Mouse (Mus musculus) hindlimb bud, embryonic 11.5 days (tissue): ENCODE data around the gene Mri1.

ENCODE experiments used
- DNase-seq: peaks from one replicate; pipeline ENCODE4 v3.0.0-alpha.2; 2012; ENCODE audit warnings: low read depth, low spot score; ENCODE audit errors: extremely low spot score

The Mri1 gene

DNA sequence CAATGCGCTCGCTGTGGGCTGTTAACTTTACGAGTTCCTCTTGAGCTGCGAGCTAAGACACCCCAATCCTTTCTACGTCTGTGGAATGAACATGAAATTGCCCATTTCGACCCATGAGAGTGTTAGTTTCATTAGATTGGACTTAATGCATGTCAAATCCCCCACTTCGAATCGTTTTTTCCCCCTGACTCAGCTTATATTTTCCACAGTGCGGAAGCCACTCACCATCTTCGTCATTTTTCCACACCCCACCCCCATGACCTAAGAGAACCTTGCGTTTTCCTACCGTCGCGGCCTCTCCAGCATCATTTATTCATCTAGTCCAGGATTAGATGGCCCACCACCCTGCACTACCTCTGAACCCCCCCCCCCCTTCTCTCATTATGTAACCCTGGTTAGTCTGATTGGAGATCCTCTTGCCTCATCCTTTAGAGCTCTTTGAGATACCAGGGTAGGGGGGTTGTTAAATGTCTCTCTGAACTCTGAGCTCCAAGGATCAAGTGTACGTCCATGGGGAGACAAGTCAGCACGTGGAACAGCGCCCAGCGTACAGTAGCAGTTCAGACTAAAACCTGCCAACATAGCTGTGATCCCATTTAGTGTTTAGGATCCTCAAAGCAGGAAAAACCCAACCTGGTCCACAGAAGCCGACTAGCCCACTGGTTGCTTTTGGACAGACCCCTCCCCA, 19.4 kb downstream of the Mri1 start:
- DNase-seq, result no peak

DNA sequence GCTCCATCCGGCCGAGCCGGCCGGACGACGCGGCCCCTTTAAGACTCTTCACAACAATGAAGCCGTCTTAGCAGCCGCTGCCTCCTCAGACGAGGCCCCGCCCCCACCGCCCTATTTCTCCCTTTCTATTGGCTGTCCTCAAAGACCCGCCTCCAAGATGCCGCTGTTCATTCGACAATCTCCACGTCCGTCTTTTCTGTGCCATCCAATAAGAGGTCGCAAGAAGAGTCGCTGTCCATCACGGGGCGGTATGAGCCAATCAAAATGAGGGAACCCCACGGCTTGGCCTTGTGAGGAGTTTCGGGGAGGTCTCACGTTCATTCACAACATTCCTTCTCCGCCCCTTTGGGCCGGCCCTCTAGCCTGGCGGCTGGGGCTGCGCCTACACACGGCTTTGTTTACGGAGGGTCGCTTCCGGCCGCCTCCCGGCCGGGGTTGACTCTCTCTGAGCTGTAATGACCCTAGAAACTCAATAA, 20.1 kb downstream of the Mri1 start, which contains the start of gene Zswim4:
Zswim4 (minus strand) TSS at position 58 of the 476 bp plus-strand sequence.
- DNase-seq, result peak; percentile 100

DNA sequence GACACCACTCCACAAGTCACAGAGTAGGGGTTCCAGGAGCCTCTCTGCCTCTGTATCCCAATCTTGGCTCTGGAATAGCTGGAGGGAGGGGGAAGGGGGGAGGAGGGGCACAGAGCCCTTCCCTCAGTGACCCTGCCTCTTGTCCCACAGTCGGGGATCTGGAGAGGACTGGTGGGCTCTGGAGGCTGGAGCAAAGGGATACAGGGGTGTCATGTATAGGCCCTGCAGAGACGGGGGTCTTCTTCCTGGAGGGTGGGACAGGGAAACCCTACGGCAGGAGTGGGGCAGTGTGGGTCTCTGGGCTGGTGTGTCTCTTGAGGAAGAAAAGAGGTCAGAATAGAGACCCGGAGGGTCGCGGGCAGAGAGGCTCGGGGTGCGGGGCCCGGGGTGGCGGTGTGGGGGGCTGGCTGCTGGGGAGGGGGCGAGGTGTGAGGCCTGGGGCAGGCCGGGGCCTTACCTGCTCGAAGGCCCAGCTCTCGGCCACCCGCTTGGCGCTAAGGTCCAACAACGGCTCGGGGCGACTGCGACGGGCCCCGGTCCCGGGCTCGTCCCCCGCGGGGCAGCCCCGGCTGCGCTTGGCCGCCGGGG, 20.6 kb downstream of the Mri1 start:
- DNase-seq, result no peak

DNA sequence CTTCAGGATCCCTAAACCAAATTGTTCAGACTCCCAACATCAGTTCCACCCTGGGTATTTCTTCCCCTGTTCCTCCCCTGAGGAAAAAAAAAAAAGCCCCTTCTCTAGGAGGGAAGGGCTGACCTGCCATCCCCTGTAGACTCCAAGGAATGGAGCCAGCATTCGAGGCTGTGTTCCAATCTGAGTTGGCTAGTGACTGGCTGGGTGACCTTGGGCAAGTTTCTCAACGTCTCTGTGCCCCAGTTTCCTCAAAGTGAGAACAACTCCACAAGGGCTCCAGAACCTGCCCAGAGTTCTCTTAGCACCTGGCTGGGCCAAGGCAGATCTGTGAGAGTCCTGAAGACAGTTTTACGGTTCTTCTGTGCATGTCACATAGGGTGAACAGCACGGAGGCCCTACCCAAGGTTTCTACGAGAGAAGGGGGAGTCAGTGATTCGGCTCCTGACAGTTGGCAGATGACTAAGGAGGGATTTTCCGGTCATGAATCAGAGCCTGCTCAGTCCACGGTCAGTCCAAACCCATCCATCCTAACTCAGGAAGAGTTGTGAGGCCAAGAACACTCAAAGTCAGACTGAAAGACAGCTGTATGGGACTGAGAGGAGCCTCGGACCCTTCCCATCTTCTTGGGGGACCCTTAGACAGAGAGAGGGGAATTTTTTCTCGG, 21.2 kb downstream of the Mri1 start:
- no peak for DNase-seq

DNA sequence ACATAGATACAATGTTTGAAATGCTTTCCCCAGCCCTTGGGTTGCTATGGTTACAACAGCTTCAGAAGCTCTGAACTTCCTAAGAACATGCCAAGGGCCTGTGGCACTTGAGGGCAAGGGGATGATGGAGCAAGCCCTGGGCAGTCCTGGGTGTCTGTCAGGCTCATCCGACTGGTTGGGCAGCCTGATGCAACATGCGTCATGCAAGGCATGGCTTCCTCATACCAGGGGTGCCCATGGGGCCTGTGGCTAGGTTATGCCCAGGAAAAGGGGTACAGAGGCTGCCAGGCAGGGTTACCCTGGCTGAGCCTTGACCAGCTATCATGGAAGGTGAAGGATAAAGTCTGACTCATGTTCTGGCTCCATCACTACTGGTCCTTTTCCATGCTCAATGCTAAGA, 24.1 kb downstream of the Mri1 start:
- DNase-seq, result no peak

DNA sequence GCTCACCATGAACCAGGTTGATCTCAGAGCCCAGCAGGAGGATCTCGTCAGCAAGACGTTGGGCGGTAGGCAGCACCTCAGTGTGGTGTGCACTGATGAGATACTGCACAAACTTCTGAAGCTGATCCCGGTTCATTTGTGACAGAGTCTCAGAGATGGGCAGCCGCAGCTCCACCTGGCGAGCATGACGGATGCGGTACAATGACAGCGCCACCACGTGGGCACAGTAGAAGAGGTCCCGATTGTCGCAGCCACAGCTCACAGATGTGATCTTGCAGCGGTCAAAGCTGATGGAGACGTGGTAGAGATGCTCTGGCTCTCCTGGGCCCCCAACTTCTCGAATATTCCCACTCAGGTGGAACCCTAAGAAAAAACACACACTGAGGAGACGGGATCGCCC, 26.4 kb downstream of the Mri1 start:
- no peak for DNase-seq

DNA sequence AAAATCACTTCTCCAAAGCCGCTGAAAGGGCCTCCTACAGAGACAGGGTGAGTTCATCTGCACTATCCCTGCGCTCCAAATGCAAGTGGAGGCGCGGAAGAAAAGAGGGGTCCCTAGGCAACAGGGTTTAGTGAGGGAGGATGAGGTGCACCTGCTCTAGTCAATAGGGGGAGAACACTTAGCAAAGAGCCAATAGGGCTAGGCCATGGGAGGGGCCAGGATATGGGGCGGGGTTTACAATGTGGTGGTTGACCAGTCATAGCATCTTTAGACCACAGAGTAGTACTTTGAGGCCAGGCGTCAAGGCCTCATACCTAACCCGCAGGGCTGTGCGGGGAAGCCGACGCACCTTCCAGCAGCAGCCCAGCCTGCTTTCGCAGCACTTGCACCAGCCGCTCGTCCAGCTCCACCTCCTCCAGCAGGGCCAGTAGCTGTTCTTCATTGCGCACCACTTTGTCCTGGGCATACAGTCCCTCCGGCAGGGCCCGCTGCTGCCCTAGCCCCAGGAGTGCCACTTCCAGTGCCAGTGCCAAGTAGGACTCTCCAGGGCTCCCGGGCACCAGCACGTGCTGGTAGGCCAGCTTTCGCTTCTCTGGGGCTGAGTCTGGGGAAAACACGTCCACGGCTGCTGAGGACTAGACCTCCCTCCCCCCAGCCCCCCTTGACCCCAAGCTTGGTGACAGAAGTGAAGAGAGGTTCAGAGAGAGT, 33.6 kb downstream of the Mri1 start:
- no peak for DNase-seq

DNA sequence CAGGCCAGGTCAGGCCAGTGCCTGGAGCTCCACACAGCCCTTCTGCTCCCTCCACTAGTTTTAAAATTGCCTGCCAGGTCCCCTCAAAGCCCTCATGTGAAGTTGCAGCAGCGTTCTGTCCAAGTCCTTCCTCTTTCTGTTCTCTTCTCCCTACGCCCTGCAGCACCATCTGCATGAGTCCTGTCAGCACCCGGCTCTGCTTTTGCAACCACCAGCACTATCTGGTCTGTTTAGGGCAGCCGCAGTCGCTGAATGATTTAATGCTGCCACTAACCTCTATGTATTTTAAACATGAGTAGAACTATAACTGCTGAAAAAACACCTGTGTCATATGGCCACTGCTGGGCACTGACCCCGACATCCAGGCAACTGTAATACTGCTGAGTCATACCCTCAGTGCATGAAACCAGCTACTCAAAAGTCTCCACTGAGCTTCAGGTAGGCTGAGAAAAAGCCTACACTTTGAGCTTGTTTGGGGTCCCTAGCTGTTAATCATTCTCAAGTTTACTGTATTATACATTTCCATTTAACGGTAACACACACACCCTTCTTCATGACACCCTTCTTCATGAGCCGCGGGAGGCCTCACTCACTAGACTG, 34.5 kb downstream of the Mri1 start:
- DNase-seq, result no peak

DNA sequence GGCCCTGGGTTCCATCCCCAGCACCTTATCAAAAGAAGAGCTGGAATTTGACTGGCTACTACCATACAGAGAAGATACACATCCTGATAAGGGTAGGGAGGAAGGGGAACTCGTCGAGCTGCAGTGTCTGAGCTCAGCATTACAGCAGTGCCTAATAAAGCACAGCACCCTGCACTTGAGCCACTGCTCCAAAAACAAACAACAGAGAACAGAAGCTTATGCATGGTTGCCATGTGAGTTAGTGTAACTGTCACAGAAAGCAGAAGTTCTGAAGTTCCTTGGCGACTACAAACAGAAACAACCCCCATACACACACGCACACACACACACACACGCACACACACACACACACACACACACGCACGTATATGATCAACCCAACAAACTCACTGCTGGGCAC, 37.0 kb downstream of the Mri1 start:
- no peak for DNase-seq

DNA sequence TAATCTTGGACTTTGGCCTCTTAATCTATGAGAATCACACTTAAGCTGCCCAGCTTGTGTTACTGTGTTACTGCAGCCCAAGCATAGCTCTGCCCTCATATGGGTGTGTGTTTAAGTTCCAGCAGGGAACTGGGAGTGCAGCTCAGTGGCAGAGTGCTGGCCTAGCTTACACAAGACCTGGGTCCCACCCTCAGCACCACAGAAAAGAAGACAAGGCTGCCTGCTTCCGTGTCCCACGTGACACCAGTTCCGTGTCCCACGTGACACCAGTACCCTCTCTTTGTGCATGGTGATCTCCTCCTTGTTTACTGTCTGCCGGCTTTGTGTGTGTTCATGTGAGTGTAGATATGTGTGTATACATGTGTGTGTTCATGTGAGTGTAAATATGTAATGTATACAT, 39.0 kb downstream of the Mri1 start:
- no peak for DNase-seq

DNA sequence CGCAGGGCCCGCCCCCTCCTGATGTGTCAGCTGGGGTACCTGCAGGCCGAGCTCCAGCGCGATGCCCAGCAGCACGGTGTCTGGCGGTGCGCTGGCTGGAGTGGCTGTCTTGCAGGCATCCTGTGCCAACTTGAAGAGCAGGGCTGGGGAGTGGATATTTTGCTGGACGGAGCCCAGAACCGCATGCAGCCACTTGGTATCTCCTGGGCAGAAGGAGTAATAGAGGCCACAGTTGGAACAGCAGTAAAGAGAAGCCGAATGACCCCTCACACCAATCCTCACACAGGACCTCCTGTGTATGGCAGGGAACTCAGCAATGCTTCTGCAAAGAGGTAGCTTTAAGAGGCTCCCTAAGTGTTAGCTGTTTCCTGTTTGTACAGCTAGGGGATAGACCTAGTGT, 39.9 kb downstream of the Mri1 start:
- no peak for DNase-seq

DNA sequence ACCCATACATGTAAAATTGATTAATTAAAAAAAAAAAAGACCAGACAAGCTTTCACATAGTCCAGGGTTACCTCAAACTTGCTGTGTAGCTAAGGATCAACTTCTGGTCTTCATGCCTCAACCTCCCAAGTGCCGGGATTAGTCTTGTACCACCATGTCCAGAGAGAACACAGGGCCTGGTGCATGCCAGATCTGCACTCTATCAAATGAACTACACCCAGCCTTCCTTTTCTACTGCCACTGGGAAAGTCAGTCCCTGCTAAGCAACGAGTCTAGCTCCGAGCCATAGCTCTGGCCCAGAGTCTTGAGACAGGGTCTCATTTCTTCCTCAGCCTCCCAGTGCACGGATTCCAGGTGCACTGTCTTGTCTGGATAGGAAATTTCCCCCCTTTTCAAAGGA, 43.8 kb downstream of the Mri1 start:
- DNase-seq, result no peak

DNA sequence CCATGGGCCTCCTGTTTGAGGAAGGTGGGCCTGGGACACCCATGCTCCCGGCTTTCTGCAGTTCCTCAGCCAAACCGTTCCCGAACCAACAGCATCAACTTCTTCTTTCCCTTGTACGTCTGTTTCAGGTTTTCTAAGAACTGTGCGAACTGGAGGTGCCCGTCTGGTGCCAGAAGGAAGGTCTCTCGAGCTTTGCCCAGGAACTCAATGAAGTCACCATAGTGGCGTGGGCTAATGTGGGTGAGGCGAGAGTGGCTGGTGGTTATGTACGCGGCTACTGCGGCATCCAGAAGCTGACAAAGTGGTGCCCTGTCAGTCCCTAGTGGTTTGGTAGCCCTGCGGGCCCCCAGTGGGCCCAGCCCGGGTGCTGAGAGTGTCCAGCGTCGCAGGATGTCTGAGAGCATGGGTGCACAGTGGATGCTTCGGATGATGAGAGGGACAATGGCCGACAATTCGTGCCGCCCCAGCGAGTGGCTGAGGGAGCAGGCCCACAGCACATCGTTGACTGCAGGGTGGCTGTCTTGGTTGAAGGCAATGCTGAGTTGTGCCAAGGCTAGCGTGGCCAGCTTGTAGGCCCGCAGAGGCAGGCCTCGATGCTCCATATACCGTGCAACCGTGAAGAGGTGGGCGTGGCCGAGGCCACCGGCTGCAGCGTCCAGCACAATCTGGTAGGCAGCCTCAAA, 45.1 kb downstream of the Mri1 start:
- no peak for DNase-seq

DNA sequence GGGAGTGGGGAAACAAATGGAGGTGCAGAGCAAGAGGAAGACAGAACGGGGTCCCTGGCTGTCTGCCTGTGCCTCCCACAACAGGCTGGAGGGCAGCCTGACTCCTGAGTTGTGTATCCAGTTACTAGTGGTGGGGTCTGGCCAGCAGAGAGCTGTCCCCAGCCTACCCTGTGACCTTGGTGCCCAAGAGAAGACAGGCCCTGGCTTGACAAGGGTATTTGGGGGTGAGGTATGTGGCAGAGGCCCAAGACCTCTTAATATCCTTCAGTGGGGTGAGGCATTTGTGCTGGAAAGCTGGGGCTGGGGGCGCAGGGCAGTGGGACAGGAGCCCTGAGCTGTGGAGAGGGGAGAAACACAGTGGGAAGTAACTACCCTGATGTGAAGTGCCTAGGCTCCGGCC, 45.9 kb downstream of the Mri1 start:
- no peak for DNase-seq

DNA sequence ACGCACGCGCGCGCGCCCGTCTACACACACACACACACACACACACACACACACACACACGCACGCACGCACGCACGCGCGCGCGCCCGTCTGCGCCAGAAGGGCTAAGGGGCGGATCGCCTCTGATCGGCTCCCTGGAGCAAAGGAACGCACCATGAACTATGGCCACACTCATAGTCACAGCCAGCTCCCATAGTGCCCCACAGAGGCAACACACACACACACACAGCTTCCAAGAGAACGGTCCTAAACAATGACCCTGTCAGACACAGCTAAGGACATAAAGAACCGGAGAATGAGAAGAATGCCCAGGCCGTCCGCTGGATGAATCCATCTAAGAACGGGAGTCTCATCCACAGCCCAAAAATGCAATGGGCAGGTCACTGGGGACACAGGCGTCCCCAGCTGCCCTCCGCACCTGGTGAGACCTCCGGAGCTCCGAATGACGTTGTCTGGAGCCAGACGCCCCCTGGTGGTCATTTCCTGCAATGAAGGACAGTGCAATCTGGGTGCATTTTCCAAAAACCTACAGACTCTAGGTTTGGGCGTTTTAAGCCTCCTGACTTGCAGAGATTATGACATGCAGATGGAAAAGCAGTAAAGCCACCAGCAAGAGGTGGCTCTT, 46.8 kb downstream of the Mri1 start:
- DNase-seq, result no peak

DNA sequence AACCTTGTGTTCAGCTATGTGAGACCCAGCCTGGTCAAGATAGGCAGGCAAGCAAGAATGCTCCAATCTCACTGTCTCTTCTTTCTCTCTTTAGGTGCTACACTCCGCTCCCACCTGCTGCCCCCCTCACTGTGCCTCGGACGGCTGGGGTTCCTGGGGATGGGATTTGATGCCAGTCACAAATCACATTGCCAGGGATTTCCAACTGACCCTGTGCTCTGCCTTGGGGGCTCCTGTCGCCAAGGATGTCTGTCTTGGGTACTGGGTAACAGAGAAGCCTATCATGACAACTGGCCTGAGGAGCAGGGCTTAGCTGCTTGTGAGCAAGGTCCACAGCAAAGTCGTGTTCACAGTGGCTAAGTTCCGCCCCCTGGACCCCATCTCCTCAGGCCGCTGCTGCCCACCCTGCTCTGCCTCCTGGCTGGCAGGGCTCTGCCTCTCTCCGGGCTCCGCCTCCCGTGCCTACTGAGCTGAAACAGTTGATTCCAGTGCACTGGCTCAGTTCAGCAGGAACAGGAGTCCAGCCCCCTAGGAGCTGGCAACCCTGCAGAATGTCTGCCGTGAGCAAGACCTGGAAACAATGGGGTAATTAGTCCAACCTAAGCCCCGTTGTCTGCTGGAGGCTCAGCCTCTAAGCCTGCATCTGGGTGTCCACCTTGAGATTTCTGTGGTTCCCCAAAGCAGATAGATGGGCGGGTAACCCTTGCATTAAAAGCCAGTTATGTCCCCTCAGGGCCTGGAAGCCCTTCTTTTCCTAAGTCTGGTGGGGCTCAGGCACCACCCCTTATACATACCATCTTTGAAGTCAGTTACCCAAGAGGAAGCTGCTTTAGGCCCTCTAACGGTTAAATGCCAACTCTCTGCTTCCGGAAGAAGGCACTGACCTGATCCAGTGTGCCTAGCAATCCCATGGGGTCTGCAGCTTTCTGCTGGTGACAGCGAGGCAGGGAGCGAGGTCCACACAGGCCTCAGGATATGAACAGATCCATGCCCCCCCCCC, 48.4 kb downstream of the Mri1 start:
- DNase-seq, result no peak

DNA sequence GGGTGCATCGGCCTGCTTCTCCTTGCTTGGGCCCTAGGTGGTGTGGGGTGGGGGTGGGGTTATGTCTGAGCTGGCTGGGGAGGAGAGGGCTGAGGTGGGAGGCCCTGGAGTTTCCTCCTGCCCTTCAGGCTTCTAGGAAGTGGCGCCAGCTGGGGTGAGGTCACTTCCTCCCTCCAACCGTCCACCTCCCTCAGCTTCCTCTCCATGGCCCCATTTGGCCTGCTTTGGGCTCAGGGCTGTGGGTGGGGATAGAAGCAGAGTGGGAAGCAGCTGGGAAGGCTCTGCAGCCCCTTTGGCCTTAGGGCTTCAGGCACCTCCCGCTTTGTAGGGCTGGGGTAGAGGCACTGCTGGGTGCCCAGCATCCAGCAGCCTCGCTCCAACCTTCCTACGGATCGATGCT, 49.3 kb downstream of the Mri1 start:
- no peak for DNase-seq

DNA sequence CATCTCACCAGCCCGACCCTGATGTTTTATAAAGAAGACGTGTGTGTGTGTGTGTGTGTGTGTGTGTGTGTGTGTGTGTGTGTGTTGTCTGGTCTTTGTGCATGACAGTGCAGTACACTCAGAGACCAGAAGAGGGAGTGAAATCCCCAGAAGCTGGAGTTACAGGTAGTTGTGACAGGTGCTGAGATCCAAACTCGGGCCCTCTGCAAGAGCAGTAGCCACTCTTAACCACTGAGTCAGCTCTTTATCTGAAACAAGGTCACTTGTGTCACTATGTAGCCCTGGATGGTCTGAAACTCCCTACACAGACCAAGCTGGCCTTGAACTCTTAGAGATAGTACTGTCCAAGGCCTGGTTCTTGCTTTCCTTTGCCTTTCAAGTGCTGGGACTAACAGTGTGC, 50.5 kb downstream of the Mri1 start:
- no peak for DNase-seq

DNA sequence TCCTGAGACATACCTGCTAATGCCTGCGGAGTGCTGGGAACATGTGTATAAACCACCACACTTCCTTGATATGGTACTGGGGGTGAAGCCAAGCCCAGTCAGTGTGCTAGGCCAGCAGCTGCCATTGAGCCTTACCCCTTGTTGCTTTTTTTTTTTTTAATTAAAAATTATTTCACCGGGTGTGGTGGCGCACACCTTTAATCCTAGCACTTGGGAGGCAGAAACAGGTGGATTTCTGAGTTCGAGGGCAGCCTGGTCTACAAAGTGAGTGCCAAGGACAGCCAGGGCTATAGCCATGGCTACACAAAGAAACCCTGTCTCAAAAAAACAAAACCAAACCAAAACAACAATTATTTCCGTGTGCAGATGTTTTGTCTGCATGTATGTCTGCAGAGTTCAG, 52.1 kb downstream of the Mri1 start:
- DNase-seq, result no peak
